Mouse (Mus musculus): ENCODE results near the gene Meox1. TPM values are rescaled to one million over a fixed set of nuclear protein-coding genes. Genes with fewer than 3 reads are reported as not detected.

Meox1 gene
- not detected for total RNA-seq (2023)

DNA sequence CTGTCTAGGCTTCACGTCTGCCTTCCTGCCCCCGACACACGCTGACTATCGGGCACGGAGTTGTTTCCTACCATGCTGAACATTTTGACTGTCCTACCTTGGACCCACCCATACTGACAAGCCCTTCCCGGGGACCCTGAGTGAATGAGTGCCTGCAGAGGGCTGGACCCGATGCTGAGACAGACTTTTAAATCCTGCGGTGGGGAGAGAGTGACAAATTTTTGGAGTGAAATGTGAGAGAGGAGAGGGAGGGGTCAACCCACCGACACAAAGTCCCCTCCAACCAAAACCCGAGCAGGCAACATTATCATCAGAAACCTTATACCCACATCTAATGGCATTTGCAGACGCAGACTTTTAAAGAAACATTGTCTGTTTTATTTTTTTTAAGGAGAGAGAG, at the start of gene Meox1:
Gene Meox1 (minus strand): TSS at position 171 of the 400 bp plus-strand sequence.

Other genes with a start within 250 kb of the Meox1 start
- gene Arl4d, start 228.8 kb downstream of the Meox1 start, total RNA-seq (2023), result 4.3 TPM
- gene Dhx8, start 161.5 kb downstream of the Meox1 start, total RNA-seq (2023), result 80.5 TPM
- gene Etv4, start 109.0 kb downstream of the Meox1 start, total RNA-seq (2023), result not detected
- not detected for gene Sost, start 72.6 kb upstream of the Meox1 start, total RNA-seq (2023)
- gene Cfap97d1, start 89.9 kb upstream of the Meox1 start, total RNA-seq (2023), result not detected
- 6.2 TPM for gene Dusp3, start 92.6 kb upstream of the Meox1 start, total RNA-seq (2023)
- gene Mpp3, start 134.1 kb upstream of the Meox1 start, total RNA-seq (2023), result not detected
- not detected for gene Cd300lg, start 147.1 kb upstream of the Meox1 start, total RNA-seq (2023)
- gene Mpp2, start 194.1 kb upstream of the Meox1 start, total RNA-seq (2023), result 2.3 TPM
- not detected for gene Ppy, start 206.9 kb upstream of the Meox1 start, total RNA-seq (2023)
- not detected for gene Pyy, start 213.5 kb upstream of the Meox1 start, total RNA-seq (2023)

Measured in CD4-positive naive resting alpha-beta T cell, adult 76 days (primary cell).